Mouse (Mus musculus) thymus, postnatal 36 days (tissue): ENCODE measurements around the gene Erg.

Experiments
- DNase-seq, 2 experiments: peaks; one replicate each; pipeline ENCODE4 v3.0.0; 2022; ENCODE audit warnings: mixed read lengths in 2 of 2

Erg gene

DNA sequence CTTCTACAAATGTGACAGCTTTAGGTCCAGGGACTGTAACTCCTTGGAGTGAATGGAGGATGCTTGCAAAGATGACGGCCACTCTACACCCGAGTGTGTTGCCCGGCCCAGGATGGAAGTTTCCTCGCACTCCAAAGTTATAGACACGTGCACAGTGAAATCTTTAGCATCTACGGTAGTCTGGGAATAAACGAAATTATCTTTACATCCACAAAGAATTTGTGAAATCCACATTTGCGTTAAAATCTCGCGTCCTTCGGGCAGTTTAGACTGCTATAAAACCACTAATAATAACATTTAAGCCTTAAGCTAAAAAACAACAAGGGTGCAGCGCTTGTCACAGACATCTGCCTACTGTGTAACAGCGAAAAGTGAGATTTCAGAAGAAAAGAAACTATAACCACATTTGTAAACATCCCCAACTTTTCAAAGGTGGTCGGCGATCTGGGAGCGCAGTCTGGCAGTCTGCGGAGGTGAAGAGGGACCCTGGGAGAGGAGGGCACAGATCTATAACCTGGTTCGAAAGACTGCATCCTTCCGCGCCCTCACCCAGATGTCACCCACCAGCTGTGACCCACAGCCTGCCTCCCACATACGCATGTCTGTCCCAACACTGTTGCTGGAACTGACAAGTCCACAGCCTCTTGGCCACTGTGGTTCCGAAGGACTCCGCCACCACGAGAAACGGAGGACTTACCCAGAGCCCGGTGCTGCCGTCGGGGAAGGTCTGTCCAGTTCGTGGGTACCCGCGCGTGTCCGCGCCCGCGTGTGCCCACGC, 1.5 kb downstream of the Erg start:
- no peak for DNase-seq

GRCm38 (mm10) chr16:95579289-95579688, 7.1 kb downstream of the Erg start:
- no peak for DNase-seq

DNA sequence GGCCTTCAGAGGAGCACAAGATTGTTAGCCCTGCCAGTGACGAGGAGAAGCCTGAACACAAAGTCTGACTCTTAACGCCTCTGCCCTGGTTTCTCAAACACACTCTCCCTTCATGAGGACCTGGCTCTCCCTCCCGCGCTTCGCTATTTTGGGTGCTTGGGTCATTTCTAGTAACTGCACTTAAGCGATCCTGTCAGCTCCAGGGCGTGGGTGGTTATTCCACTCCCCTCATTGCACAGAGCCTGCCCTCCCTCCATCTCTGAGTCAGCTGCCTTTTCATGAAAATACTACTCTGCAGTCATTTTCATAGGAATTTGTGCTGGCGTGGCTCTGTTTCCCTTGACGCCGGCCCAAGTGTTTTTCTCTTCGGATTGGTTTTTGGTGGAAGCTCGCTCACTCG, 13.2 kb downstream of the Erg start:
- DNase-seq = no peak

DNA sequence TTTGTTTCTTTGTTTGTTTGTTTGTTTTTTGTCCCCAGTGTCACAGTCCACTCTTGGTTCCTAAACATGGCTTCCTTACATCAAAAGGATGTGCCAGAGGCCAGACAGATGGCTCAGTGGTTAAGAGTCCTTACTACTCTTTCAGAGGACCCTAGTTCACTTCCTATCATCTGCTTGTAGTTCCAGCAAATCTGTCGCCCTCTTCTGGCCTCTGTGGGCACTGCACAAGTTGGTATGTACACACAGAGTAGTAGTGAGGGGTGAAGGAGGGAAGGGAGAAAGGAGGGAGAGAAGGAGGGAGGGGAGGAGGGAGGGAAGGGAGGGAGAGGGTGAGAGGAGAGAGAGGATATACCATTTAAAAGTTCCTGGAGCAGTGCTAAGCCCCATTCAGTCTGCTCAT, 15.8 kb downstream of the Erg start:
- DNase-seq = peak; percentile 61 to 65

- no peak for DNase-seq
Observed at GRCm38 (mm10) chr16:95556834-95557233, 29.6 kb downstream of the Erg start.

DNA sequence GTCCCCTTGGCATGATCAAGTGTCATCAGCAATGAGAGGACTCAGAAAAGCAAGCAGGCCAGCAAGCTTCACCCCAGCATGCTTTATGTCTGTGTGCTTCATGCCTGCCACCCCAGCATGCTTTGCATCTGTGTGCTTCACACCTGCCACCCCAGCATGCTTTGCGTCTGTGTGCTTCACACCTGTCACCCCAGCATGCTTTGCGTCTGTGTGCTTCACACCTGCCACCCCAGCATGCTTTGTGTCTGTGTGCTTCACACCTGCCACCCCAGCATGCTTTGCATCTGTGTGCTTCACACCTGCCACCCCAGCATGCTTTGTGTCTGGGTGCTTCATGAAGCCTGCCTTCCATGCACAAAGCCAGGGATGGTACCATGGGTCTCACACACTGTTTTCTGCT, 33.3 kb downstream of the Erg start:
- DNase-seq = no peak

GRCm38 (mm10) chr16:95552495-95552894, 33.9 kb downstream of the Erg start:
- no peak for DNase-seq

GRCm38 (mm10) chr16:95550496-95550895, 35.9 kb downstream of the Erg start:
- no peak for DNase-seq

DNA sequence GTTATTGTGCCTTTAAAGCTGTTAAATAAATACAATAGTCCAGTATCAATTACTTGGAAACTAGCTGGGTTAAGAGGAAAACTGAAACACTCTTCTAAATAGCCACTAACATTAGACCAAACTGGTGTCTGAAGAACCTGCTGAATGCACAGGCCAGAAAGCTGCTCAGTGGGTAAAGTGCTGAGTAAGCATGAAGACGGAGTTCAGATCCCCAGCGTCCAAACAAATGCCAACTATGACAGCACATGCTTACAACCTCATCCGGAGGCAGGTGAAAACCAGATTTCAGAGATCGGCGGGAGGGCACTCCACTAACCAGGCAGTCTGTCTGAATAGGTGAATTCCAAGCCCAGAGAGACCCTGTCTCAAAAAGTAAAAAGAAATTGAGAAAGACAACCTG, 41.6 kb downstream of the Erg start:
- DNase-seq = no peak

DNA sequence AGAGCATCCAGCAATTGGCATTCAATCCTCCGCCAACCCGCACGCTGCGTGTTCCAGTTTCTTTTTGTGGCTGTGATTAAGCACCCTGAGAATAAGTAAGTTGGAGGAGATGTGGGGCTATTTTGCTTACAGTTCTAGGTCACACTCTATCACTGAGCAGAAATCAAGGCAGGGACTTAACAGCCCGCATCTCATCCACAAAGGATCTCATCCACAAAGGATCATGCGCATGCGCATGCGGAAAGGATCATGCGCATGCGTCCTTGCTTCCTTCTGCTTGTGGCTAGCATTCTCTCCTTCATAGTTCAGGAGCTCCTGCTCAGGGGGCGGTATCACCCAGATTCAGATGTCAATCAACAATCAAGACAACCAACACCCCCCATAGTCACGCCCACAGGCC, 42.9 kb downstream of the Erg start:
- no peak for DNase-seq

GRCm38 (mm10) chr16:95535151-95535550, 51.2 kb downstream of the Erg start:
- no peak for DNase-seq

DNA sequence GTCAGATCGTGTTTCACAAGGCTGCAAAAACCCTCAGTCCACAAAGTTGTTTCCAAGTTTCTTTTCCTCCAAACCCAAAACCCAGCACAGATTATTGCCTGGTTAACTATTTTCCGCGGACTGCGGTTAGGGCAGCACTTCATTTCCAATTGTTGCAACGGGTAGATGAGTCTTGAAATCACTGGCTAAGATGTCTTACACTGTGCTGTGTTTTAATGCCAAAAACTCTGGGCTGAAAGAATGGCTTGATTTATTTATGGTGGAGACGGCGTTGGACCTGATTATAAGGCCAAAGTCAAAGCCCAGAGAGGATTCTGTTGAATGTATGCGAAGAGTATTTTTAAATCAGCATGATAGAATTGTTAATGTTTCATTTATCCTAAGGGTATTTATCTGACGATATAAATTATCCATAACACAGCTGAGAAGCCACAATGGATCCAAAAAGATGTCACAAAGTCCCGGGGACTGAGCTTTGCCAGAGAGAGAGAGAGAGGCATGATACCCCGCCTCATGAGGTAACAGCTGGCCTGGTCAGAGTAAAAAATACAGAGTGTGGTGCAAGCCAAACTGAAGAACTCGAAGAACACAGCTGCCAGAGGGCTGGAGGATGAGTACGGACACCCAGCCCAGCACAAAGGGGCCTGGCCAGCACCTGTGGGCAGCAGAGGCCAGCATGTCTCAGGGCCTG, 53.9 kb downstream of the Erg start:
- DNase-seq = no peak

DNA sequence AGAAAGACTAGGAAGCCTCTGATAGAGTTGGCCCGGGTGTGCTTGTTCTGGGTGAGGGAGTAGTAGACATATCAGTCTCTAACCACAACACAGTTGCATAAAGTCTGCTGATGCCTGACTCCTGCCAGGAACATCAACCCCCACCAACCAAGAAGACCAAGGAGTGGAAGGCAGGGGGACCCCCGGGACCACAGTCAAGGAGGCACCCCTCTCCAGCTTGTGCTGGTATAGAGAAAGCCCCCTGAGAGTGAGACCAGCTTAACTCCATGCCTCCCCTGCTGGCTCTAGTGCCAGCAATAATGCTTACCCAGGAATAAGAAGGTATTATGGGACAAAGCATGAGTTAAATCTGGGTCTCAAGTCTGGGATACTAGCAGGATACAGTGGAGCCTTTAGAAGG, 58.8 kb downstream of the Erg start:
- DNase-seq = no peak

- no peak for DNase-seq
Observed at GRCm38 (mm10) chr16:95519520-95519919, 66.9 kb downstream of the Erg start.

- DNase-seq = no peak
Observed at GRCm38 (mm10) chr16:95506051-95506450, 80.3 kb downstream of the Erg start.

DNA sequence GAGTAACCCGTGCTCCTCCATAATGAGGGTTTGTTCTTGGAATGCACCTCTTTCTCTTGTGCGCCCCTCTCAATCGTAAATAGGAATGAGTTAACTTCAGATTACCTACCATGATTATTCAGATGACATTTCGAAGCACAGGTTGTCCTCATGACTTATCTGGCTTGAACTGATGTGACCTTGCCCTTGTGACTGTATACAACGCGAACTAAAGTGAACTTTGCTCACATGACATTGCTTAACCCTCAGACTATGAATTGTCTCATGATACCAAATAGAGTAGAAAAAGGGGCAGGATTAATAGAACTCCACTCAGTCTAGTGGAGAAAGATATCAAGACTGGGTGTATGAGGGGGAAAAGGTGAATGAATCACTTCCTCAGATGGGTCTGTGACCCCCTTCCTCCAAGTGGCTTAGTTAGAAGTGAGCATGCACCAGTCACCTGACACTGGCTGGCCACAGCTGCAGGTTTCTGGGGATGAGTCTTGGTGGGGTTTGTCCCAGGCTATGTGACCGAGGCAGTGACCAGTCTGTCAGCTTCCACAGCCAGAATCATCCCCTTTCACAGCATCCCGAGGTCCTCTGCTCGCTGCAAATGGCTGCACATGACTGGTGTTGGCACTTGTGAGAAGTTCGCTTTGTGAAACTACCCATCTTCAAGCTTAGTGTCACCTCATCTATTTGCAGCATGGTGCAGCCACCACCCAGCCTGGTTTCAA, 89.7 kb downstream of the Erg start:
- no peak for DNase-seq

DNA sequence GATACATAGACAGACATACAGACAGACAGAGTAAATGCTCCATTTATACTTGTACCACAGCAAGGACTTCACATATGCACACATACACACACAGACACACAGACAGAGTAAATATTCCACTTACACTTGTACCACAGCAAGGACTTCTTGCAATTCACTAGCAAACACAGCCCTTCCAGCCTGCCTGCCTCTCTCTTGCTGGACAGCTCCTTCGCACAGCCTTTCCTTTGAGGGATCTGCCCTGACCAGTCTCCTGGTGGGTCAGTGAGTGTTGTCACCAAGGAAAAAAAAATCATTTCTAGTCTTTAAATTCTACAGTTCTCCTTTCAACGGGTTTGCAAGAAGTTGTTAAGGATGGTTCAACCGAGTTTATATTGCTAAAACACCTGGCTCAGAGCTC, 92.3 kb downstream of the Erg start:
- no peak for DNase-seq

DNA sequence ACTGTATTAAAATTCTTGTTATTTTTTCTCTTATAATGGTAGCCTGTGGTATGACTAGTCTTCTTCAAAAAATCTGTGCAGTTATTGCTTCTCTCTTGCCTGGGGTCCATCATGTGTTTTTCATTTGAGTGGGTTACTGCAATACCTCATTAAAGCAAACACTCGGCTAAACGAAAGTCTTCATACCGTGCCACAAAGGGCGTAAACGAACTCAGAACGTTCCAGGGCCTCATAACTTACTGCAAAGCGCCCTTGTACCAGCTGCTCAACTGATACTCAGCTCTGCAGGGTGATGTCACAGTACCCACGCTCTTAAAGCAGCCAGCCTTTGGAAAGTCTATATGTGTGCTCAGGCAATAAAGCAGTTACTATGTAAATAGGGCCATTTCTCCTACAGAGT, 93.1 kb downstream of the Erg start:
- no peak for DNase-seq

DNA sequence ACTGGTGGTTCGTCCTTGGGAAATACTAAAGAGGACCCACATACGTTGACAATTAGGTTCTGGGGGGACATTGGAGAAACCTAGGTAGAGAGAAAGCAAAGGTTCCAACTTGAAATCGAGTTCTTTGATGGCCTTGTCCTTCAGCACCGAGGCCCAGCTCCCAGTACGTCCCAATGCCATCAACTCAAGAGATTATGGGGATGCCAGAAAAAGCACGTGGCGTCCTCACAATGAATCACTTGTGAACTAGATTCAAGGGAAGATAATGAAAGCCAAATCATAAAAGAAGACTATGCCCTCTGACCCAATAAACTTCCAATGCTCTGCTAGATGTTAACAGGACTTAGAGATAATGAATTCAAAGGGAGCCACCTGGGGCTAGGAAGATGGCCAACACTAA, 94.2 kb downstream of the Erg start:
- DNase-seq = no peak

GRCm38 (mm10) chr16:95490386-95490785, 96.0 kb downstream of the Erg start:
- DNase-seq = no peak

DNA sequence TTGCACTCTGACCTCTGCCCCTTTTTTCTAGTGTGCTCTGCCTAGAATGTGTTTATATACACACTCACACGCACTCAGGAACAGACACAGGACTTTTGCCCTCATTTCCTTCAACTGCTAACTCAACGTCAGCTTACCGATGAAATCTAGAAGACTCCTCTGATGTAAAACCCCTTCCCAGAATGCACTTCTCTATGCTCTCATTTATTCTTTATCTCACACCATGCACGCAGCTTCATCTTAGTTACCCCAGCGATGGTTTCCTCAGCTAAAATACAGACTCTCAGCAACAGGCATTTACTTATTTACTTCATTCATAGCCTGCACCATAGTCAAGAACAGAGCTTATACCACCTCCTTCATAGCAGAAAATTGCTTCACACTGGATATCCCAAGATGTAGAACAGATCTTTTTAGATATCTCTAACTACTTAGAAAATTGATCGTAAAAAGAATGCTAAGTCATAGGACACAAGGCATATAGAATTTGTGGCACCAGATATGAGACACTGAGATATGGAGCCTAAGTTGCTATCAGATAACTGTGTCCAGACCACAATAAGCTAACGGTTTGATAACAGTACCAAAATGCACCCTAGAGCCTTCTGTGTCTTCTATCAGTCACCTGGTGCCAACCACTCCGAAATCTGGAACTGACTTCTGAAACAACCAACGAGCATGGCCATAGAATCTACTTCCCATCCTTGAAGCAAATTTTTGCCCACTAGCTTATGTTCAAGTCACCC, 98.6 kb downstream of the Erg start:
- DNase-seq = no peak

DNA sequence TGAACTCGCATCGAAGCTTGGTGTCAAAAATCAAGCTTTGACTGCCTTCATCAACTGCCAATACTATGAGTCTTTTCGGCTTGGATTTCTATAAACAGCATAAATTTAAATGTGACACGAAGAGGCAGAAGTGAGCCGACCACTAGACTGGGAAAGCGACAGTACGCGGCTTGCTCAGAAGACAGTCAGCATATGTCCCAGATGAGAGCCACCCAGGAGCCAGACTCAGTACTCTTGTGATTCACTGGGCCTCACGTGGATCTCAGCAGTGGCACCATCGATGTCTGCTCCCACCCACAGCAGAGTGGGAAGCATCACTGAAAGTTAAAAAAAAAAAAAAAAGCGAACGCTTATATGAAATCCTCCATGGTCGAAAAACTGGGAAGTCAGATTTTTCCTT, 105.2 kb downstream of the Erg start:
- no peak for DNase-seq

GRCm38 (mm10) chr16:95478558-95478957, 107.8 kb downstream of the Erg start:
- DNase-seq = no peak
